Mouse (Mus musculus): ENCODE data around the gene Ets1. TPM values are rescaled to one million over a fixed set of nuclear protein-coding genes. Genes with fewer than 3 reads are reported as not detected.

Ets1 gene
- 14.6 and 18.1 TPM in 2 replicates for polyA plus RNA-seq (2015; fragmentation: Nextera tagmentation; extraction: Ambion mirVana)

DNA sequence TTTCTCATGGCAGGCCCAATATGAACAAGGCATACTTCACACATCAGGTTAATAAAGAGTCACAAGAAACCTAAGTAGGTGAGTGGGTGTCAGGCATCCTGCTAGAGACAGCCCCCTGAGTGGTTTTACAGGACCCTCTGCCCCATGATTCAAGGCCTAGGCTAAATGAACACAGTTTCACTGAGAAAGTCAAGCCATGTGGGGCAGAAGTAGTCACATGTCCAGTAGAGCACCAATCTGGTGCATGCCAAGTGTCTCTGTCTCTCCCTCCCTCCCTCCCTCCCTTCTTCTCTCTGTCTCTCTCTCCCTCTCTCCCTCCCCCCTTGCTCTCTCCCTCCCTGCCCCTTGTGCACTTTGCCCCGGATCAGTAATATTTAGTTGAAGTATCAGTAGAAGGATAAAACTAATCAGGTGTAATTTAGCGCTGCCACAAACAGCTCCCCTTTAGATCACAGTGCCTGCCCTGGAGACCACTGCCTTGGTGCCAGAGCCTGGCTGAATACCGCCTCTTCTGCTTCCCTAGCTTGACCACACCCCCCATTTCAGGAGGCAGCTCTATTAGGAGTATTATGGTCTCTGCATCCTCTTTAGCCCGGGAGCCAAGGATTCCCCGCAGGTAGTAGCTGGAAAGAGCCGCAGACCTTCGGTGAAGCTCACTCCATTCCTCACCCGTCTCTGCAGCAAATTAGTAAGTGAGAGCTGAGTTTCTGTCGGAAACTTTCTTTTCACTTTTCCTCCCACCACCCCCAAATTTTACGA is at the start of gene Ets1:
TSS of gene Ets1 (plus strand) at position 595 of the 759 bp plus-strand sequence.
- no peak for ATAC-seq
- Histone ChIP-seq H3K27ac (ENCODE audit: low read depth) (no peak within 1 kb of the TSS), H3K4me3 (ENCODE audit: low read depth, low read length) (peak within 1 kb of the TSS; percentile 1; the same call in 1 of the 2 replicates), H3K27me3 (ENCODE audit: insufficient read depth, low read length) (peaks cover 8% of the 10 kb centered on the region; the same call in 1 of the 2 replicates), H3K9ac (replicated peaks) (no peak within 1 kb of the TSS), H3K36me3 (replicated peaks; ENCODE audit: insufficient read depth, low read length) (no peaks in the 10 kb centered on the region), H3K4me2 (ENCODE audit: low read depth, low read length) (peak within 1 kb of the TSS; percentile 52), H3K9me3 (ENCODE audit: low read length) (no peaks in the 10 kb centered on the region), H3K4me1 (ENCODE audit: insufficient read depth) (no peaks in the 10 kb centered on the region)
- TF ChIP-seq EP300 (IDR thresholded peaks at IDR 0.05; ENCODE audit: low read depth), result no peak
- TF ChIP-seq CTCF (IDR thresholded peaks at IDR 0.05; ENCODE audit: low read depth), result no peak
- 3% methylated on average over 10 of the region's 10 CpGs for WGBS (ENCODE audit: insufficient replicate concordance)
- no peak for DNase-seq

DNA sequence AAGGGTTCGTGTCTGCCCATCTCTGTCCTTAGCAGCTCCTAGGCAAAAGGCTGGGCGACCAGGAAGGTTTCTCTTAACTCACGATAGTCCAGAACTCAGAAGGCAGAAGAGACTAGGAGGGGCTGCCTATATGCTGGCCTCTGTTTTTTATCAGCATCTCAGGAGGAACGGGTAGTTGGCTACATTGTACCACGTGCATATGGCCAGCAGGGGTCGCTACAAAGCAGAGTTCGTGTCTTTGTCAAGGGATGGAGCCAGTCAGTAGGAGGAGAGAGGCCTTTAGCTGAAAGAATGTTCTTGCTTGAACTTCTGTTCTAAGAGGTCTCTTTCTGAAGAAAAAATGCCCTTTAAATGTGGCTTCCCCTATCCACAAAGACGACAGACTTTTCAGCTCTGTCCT is 46.1 kb upstream of the Ets1 start:
- Histone ChIP-seq H3K9ac (replicated peaks) (no peak overlapping the region), H3K4me2 (ENCODE audit: low read depth, low read length) (no peak overlapping the region), H3K27me3 (ENCODE audit: insufficient read depth, low read length) (no peaks in the 10 kb centered on the region), H3K9me3 (ENCODE audit: low read length) (no peaks in the 10 kb centered on the region), H3K4me1 (ENCODE audit: insufficient read depth) (no peaks in the 10 kb centered on the region), H3K4me3 (ENCODE audit: low read depth, low read length) (no peak overlapping the region), H3K27ac (ENCODE audit: low read depth) (no peak overlapping the region), H3K36me3 (replicated peaks; ENCODE audit: insufficient read depth, low read length) (no peaks in the 10 kb centered on the region)
- TF ChIP-seq CTCF (IDR thresholded peaks at IDR 0.05; ENCODE audit: low read depth) (peak; percentile 95), EP300 (IDR thresholded peaks at IDR 0.05; ENCODE audit: low read depth) (no peak)
- ATAC-seq, result no peak
- 7% methylated on average over 8 of the region's 8 CpGs for WGBS (ENCODE audit: insufficient replicate concordance)
- peak; percentile 88 for DNase-seq

DNA sequence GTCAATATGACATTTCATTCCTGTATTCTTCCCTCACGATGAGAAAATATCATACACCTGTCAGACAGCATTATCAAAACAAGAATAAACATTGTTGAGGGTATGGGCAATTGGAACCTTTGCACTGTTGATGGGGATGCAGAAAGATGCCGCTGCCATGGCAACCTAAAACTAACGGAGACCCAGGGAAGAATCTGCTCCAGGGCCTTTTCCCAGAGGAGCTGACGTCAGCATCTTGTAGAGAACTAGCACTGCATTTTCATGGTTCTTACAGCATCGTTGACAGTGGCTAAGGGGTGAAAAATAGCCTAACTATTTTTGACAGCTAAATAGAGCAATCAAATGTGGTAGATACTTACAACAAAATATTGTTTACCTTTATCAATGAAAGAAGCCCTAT is 45.5 kb upstream of the Ets1 start:
- Histone ChIP-seq H3K9ac (replicated peaks) (no peak overlapping the region), H3K9me3 (ENCODE audit: low read length) (no peaks in the 10 kb centered on the region), H3K27me3 (ENCODE audit: insufficient read depth, low read length) (no peaks in the 10 kb centered on the region), H3K4me3 (ENCODE audit: low read depth, low read length) (no peak overlapping the region), H3K4me1 (ENCODE audit: insufficient read depth) (no peaks in the 10 kb centered on the region), H3K4me2 (ENCODE audit: low read depth, low read length) (no peak overlapping the region), H3K27ac (ENCODE audit: low read depth) (no peak overlapping the region), H3K36me3 (replicated peaks; ENCODE audit: insufficient read depth, low read length) (no peaks in the 10 kb centered on the region)
- TF ChIP-seq EP300 (IDR thresholded peaks at IDR 0.05; ENCODE audit: low read depth) (no peak), CTCF (IDR thresholded peaks at IDR 0.05; ENCODE audit: low read depth) (no peak)
- ATAC-seq, result no peak
- 70% methylated on average over 5 of the region's 5 CpGs for WGBS (ENCODE audit: insufficient replicate concordance)
- DNase-seq, result no peak

DNA sequence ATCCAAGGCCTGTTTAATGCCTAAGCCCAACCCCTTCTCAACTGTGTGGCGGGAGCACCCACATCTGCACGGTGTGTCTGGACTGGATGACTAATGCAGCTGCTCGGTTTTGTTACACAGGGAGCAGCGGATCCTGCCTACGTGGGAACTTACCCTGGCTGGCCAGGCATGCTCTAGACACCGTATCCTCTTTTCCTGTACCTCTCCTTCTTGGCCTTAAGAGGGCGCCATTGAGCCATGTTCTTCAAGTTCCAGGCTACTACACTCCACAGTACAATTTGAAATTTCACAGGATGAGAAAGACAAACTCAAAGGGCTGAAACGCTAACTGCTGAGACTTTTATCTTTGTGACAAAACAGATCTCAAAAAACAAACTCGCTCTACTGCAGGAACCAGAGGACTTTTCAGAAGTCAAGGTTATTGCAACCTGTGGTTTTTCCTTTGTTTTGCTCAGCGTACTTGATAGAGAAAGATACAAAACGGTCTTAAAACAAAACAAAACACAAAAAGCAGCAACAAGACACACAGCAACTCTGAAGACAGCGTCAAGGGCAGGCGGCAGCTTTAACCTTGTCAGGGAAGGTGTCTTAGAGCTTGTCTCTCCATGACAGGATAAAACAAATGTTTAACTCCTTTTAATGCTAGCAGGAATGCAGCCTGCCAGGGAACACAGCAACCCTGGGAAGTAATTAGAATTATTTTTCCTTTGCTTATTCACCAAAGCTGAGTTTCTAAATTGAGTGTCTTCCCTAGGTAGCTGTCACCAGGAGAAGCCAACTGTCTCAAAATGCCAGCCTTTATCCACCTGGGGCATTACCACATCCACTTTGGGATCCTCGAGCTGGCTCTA is 44.1 kb upstream of the Ets1 start:
- Histone ChIP-seq H3K4me1 (ENCODE audit: insufficient read depth) (0 out of 2 replicates have a peak, but pooled peaks cover 2% of the 10 kb centered on the region), H3K4me3 (ENCODE audit: low read depth, low read length) (no peak overlapping the region), H3K36me3 (replicated peaks; ENCODE audit: insufficient read depth, low read length) (no peaks in the 10 kb centered on the region), H3K9me3 (ENCODE audit: low read length) (no peaks in the 10 kb centered on the region), H3K27ac (ENCODE audit: low read depth) (no peak overlapping the region), H3K27me3 (ENCODE audit: insufficient read depth, low read length) (no peaks in the 10 kb centered on the region), H3K4me2 (ENCODE audit: low read depth, low read length) (no peak overlapping the region), H3K9ac (replicated peaks) (no peak overlapping the region)
- TF ChIP-seq EP300 (IDR thresholded peaks at IDR 0.05; ENCODE audit: low read depth) (no peak), CTCF (IDR thresholded peaks at IDR 0.05; ENCODE audit: low read depth) (peak; percentile 96)
- DNase-seq (peak; percentile 59), ATAC-seq (peak; percentile 86)
- 11% methylated on average over 14 of the region's 14 CpGs for WGBS (ENCODE audit: insufficient replicate concordance)

DNA sequence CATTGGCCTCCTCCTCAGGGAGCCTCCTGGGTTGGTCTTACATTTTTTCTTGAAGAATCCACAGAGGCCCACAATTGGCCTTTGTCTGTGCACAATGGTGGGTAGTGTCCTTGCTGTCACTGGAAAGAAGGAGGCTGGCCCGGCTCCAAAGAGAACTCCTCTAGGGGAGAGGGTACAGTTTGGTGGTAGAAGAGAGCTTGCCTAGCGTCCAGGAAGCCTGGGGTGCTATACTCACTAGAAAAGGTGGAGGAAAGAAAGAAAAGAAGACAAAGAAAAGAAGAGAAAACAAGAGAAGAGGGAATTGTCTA is 43.5 kb upstream of the Ets1 start:
- TF ChIP-seq CTCF (IDR thresholded peaks at IDR 0.05; ENCODE audit: low read depth), result no peak
- no peak for TF ChIP-seq EP300 (IDR thresholded peaks at IDR 0.05; ENCODE audit: low read depth)
- ATAC-seq (no peak), DNase-seq (no peak)
- no peaks in the 10 kb centered on the region for H3K27me3 ChIP-seq (ENCODE audit: insufficient read depth, low read length)
- no peak overlapping the region for H3K4me2 ChIP-seq (ENCODE audit: low read depth, low read length)
- H3K4me1 ChIP-seq (ENCODE audit: insufficient read depth), result 0 out of 2 replicates have a peak, but pooled peaks cover 2% of the 10 kb centered on the region
- H3K4me3 ChIP-seq (ENCODE audit: low read depth, low read length), result no peak overlapping the region
- H3K9ac ChIP-seq (replicated peaks), result no peak overlapping the region
- H3K27ac ChIP-seq (ENCODE audit: low read depth), result no peak overlapping the region
- WGBS (ENCODE audit: insufficient replicate concordance), result 65% methylated on average over 2 of the region's 2 CpGs
- H3K36me3 ChIP-seq (replicated peaks; ENCODE audit: insufficient read depth, low read length), result no peaks in the 10 kb centered on the region
- no peaks in the 10 kb centered on the region for H3K9me3 ChIP-seq (ENCODE audit: low read length)

DNA sequence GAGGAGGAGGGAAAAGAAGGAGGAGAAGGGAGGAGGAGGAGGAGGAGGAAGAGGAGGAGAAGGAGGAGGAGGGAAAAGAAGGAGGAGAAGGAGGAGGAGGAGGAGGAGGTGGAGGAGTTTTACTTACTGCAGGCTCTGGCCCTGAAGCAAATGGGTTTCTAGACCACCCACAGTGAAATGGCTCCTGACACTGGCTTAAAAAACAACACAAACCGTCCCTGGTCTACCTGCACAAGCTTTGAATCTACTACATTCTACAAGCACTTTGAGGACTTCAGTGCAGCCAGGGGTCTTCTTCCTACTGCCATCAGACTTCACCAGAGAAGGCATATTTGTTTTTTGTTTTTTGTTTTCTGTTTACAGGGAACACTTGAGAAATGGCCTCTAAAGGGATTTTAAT is 42.2 kb upstream of the Ets1 start:
- no peak overlapping the region for H3K4me3 ChIP-seq (ENCODE audit: low read depth, low read length)
- H3K9me3 ChIP-seq (ENCODE audit: low read length), result no peaks in the 10 kb centered on the region
- ATAC-seq (no peak), DNase-seq (no peak)
- no peak overlapping the region for H3K27ac ChIP-seq (ENCODE audit: low read depth)
- no peaks in the 10 kb centered on the region for H3K27me3 ChIP-seq (ENCODE audit: insufficient read depth, low read length)
- H3K4me2 ChIP-seq (ENCODE audit: low read depth, low read length), result no peak overlapping the region
- H3K36me3 ChIP-seq (replicated peaks; ENCODE audit: insufficient read depth, low read length), result no peaks in the 10 kb centered on the region
- no peak overlapping the region for H3K9ac ChIP-seq (replicated peaks)
- H3K4me1 ChIP-seq (ENCODE audit: insufficient read depth), result 0 out of 2 replicates have a peak, but pooled peaks cover 2% of the 10 kb centered on the region
- TF ChIP-seq EP300 (IDR thresholded peaks at IDR 0.05; ENCODE audit: low read depth) (no peak), CTCF (IDR thresholded peaks at IDR 0.05; ENCODE audit: low read depth) (no peak)
- 31% methylated on average over 1 of the region's 1 CpGs for WGBS (ENCODE audit: insufficient replicate concordance)
